Mouse (Mus musculus): Measurements from ENCODE around the gene Mta1.

Mta1 gene

GRCm38 (mm10) chr12:113133260-113133659, 35.2 kb downstream of the Mta1 start:
- DNase-seq (ENCODE audit: low read depth in 2 of 2, low spot score in 2 of 2), result no peak

GRCm38 (mm10) chr12:113133861-113134403, 35.9 kb downstream of the Mta1 start:
- no peak for DNase-seq (ENCODE audit: low read depth in 2 of 2, low spot score in 2 of 2)

GRCm38 (mm10) chr12:113134502-113134901, 36.4 kb downstream of the Mta1 start:
- no peak for DNase-seq (ENCODE audit: low read depth in 2 of 2, low spot score in 2 of 2)

GRCm38 (mm10) chr12:113135401-113135800, 37.3 kb downstream of the Mta1 start:
- DNase-seq (ENCODE audit: low read depth in 2 of 2, low spot score in 2 of 2), result no peak

GRCm38 (mm10) chr12:113136492-113137020, 38.5 kb downstream of the Mta1 start:
- DNase-seq (ENCODE audit: low read depth in 2 of 2, low spot score in 2 of 2), result no peak

- DNase-seq (ENCODE audit: low read depth in 2 of 2, low spot score in 2 of 2), result no peak
Observed at GRCm38 (mm10) chr12:113137260-113138213, 39.5 kb downstream of the Mta1 start.

GRCm38 (mm10) chr12:113138291-113138690, 40.2 kb downstream of the Mta1 start:
- no peak for DNase-seq (ENCODE audit: low read depth in 2 of 2, low spot score in 2 of 2)

- DNase-seq (ENCODE audit: low read depth in 2 of 2, low spot score in 2 of 2), result no peak
Observed at GRCm38 (mm10) chr12:113138901-113139864, 41.1 kb downstream of the Mta1 start.

- peak; percentile 82 to 87 for DNase-seq (ENCODE audit: low read depth in 2 of 2, low spot score in 2 of 2)
Observed at GRCm38 (mm10) chr12:113139908-113140615, 42.0 kb downstream of the Mta1 start, which contains the start of gene Crip2. Crip2 (plus strand) TSS chr12:113140236.

- DNase-seq (ENCODE audit: low read depth in 2 of 2, low spot score in 2 of 2), result no peak
Observed at GRCm38 (mm10) chr12:113140616-113141411, 42.7 kb downstream of the Mta1 start.

- DNase-seq (ENCODE audit: low read depth in 2 of 2, low spot score in 2 of 2), result no peak
Observed at GRCm38 (mm10) chr12:113141531-113141973, 43.5 kb downstream of the Mta1 start.

- no peak for DNase-seq (ENCODE audit: low read depth in 2 of 2, low spot score in 2 of 2)
Observed at GRCm38 (mm10) chr12:113142021-113142975, 44.2 kb downstream of the Mta1 start.

GRCm38 (mm10) chr12:113143164-113143563, 45.1 kb downstream of the Mta1 start:
- no peak for DNase-seq (ENCODE audit: low read depth in 2 of 2, low spot score in 2 of 2)

- DNase-seq (ENCODE audit: low read depth in 2 of 2, low spot score in 2 of 2), result peak in 1 of 2 experiments; percentile 55
Observed at GRCm38 (mm10) chr12:113144001-113144756, 46.1 kb downstream of the Mta1 start.

- no peak for DNase-seq (ENCODE audit: low read depth in 2 of 2, low spot score in 2 of 2)
Observed at GRCm38 (mm10) chr12:113144886-113145285, 46.8 kb downstream of the Mta1 start.

GRCm38 (mm10) chr12:113145591-113145990, 47.5 kb downstream of the Mta1 start:
- no peak for DNase-seq (ENCODE audit: low read depth in 2 of 2, low spot score in 2 of 2)
